Mouse (Mus musculus) erythroblast, embryonic 14.5 days (primary cell): Measurements from ENCODE around the gene Abhd10.

ENCODE experiments used
- GATA1 ChIP-seq: IDR thresholded peaks from 2 replicates; pipeline ENCODE4 v1.6.1; 2012; ENCODE audit warnings: low read length, inconsistent platforms, mixed read lengths
- TAL1 ChIP-seq: IDR thresholded peaks from 3 replicates; pipeline ENCODE4 v1.6.1; 2012; ENCODE audit warnings: low read length, inconsistent platforms, mixed read lengths

DNA sequence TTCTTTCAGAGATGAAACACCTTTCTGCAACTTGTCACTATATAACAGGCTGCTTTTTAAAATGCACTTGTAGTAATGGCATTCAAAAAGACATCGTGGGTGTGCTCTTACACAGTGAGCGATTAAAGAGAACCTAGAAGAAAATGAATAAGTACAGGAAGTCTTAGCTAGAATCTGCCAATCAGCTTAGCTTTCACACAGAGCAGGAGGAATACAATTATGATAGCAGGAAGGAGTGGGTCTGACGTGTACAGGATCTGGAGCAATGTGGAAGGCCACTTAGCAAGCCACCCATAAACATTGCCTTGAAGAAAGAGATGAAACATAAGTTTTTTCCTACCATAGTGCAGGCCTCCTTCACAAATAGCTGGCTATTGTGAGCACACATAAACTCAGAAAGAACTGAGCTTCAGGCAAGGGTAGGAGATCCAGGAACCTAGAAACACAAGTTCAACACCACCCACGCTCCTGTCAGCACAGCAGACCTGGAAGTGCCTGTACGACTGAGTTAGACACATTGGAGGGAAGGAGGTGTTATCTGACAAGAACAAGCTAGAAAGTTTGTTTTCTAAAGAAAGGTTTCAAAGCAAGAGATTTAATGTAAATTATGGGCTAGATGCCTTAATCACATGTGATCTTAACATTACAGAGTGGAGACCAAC lies 28.1 kb downstream of the Abhd10 start:
- TF ChIP-seq TAL1 (no peak), GATA1 (no peak)
